8 mouse cellular contexts compared by ENCODE assay signal in genomic region chr2:6267066-6267465, GRCm38 (mm10). TPM values are rescaled to one million over a fixed set of nuclear protein-coding genes. Genes with fewer than 3 reads are reported as not detected.
DNase-seq lines count a peak whose midpoint lies in the region; ATAC-seq and TF ChIP-seq lines count a peak whose summit lies in the region.
"Had no signal": no experiment of that assay in that cellular context is flagged by ENCODE, and none has a peak within 500 bp of the region (broad histone marks: within the 10 kb centered on the region; RNA-seq: fewer than 3 reads in every experiment).

No protein-coding gene starts in this region.

- ATAC-seq in heart, embryonic 15.5 days (replicated peaks; ENCODE audit: insufficient number of reproducible peaks, insufficient read depth, low FRiP score, low read depth): no peak
- ATAC-seq in common myeloid progenitor, adult 5-6 weeks (replicated peaks; ENCODE audit: low read depth, poor library complexity, severe bottlenecking): peak; percentile 9; the same call in 1 of the 2 replicates
- no peak for ATAC-seq in midbrain, embryonic 13.5 days
- ATAC-seq in granulocyte monocyte progenitor cell, adult 5-6 weeks (replicated peaks; ENCODE audit: poor library complexity, severe bottlenecking): no peak

- H3K9ac ChIP-seq in heart, embryonic 15.5 days: no peak overlapping the region
- H3K9ac ChIP-seq in MEL (ENCODE audit: control insufficient read depth, low read depth, low read length, poor library complexity, severe bottlenecking): peak overlapping the region; percentile 54
- H3K9ac ChIP-seq in midbrain, embryonic 13.5 days (replicated peaks): peak overlapping the region; percentile 28; the same call in 1 of the 2 replicates

- DNase-seq in heart, adult 18-20 months: no peak
- DNase-seq in MEL (ENCODE audit: low read depth, low spot score): no peak
- no peak for DNase-seq in gastrocnemius, postnatal 14 days

- no peak for TF ChIP-seq RAD21 in MEL (IDR thresholded peaks at IDR 0.05; ENCODE audit: low read depth, low read length)

- no peak for TF ChIP-seq CTCF in MEL (IDR thresholded peaks at IDR 0.05 in 2 of 3, conservative IDR thresholded peaks at IDR 0.05 in 1 of 3; ENCODE audit: control insufficient read depth in 1 of 3, insufficient read depth in 1 of 3, low read depth in 2 of 3, low read length in 3 of 3, poor library complexity in 1 of 3, severe bottlenecking in 1 of 3)

- peak; percentile 42 to 50; a peak in 1 of 4 replicates for TF ChIP-seq EP300 in MEL (IDR thresholded peaks at IDR 0.05; ENCODE audit: low read depth in 1 of 2, low read length in 2 of 2)

- no peaks in the 10 kb centered on the region for H3K9me3 ChIP-seq in heart, embryonic 15.5 days (replicated peaks)
- no peaks in the 10 kb centered on the region for H3K9me3 ChIP-seq in MEL (replicated peaks; ENCODE audit: insufficient read depth, low read length)
- H3K9me3 ChIP-seq in midbrain, embryonic 13.5 days: peaks cover 6% of the 10 kb centered on the region; the same call in 1 of the 2 replicates

- WGBS in heart, embryonic 15.5 days: 58% methylated on average over 6 of the region's 6 CpGs
- WGBS in midbrain, embryonic 13.5 days: 39% methylated on average over 6 of the region's 6 CpGs

- intact Hi-C loops in gastrocnemius, postnatal 14 days (cut with DNase I; ENCODE audit: low total_unique reads): no loop called here

- TF ChIP-seq POLR2A in MEL (IDR thresholded peaks at IDR 0.05; ENCODE audit: control insufficient read depth in 1 of 2, insufficient read depth in 1 of 2, low read depth in 1 of 2, low read length in 2 of 2, poor library complexity in 1 of 2): no peak

- peak overlapping the region; percentile 41 for H3K4me2 ChIP-seq in heart, embryonic 15.5 days
- H3K4me2 ChIP-seq in midbrain, embryonic 13.5 days (replicated peaks): peak overlapping the region; percentile 15
- H3K4me2 ChIP-seq: liver, embryonic 11.5 days had no signal

- no peaks in the 10 kb centered on the region for H3K79me2 ChIP-seq in MEL (ENCODE audit: control insufficient read depth, insufficient read depth, low read length, poor library complexity)

- H3K4me3 ChIP-seq in heart, embryonic 15.5 days: no peak overlapping the region
- H3K4me3 ChIP-seq in MEL (ENCODE audit: control insufficient read depth in 1 of 2, insufficient read depth in 1 of 2, low read depth in 2 of 2, low read length in 2 of 2): peak overlapping the region; percentile 27 to 36
- no peak overlapping the region for H3K4me3 ChIP-seq in midbrain, embryonic 13.5 days (replicated peaks)

- H3K36me3 ChIP-seq in heart, embryonic 15.5 days: no peaks in the 10 kb centered on the region
- H3K36me3 ChIP-seq in MEL (ENCODE audit: control insufficient read depth in 1 of 2, insufficient read depth in 2 of 2, low read length in 2 of 2): peaks cover 0 to 41% of the 10 kb centered on the region in 2 experiments; a peak in 2 of 4 replicates
- no peaks in the 10 kb centered on the region for H3K36me3 ChIP-seq in midbrain, embryonic 13.5 days

- no peaks in the 10 kb centered on the region for H3K27me3 ChIP-seq in heart, embryonic 15.5 days
- no peaks in the 10 kb centered on the region for H3K27me3 ChIP-seq in MEL (ENCODE audit: control insufficient read depth in 1 of 2, insufficient read depth in 2 of 2, low read length in 2 of 2)
- H3K27me3 ChIP-seq in midbrain, embryonic 13.5 days: peaks cover 13% of the 10 kb centered on the region; the same call in 1 of the 2 replicates

- H3K27ac ChIP-seq in heart, embryonic 15.5 days: peak overlapping the region; percentile 61
- H3K27ac ChIP-seq in MEL (ENCODE audit: control insufficient read depth, low read depth, low read length): peak overlapping the region; percentile 93
- H3K27ac ChIP-seq in midbrain, embryonic 13.5 days: peak overlapping the region; percentile 64

- H3K4me1 ChIP-seq in heart, embryonic 15.5 days (replicated peaks): peaks cover 23% of the 10 kb centered on the region
- H3K4me1 ChIP-seq in MEL (ENCODE audit: control insufficient read depth in 1 of 2, insufficient read depth in 2 of 2, low read length in 2 of 2): peaks cover 14 to 47% of the 10 kb centered on the region in 2 experiments
- peaks cover 16% of the 10 kb centered on the region for H3K4me1 ChIP-seq in midbrain, embryonic 13.5 days (replicated peaks)

TF ChIP-seq in MEL, 35 proteins besides CTCF, POLR2A, EP300 and RAD21:
- TF ChIP-seq GATA1 (IDR thresholded peaks at IDR 0.05; ENCODE audit: low read depth, low read length) (peak; percentile 76), ELF1 (IDR thresholded peaks at IDR 0.05; ENCODE audit: low read depth, low read length) (no peak), KAT2A (conservative IDR thresholded peaks at IDR 0.05; ENCODE audit: low read depth, low read length) (no peak), CHD2 (IDR thresholded peaks at IDR 0.05; ENCODE audit: low read length) (no peak), JUND (IDR thresholded peaks at IDR 0.05; ENCODE audit: low read depth, low read length) (no peak), MAFK (IDR thresholded peaks at IDR 0.05; ENCODE audit: borderline replicate concordance, low read depth, low read length) (no peak), MXI1 (IDR thresholded peaks at IDR 0.05; ENCODE audit: low read depth, low read length) (no peak), MYB (IDR thresholded peaks at IDR 0.05; ENCODE audit: low read depth, low read length) (no peak), RCOR1 (IDR thresholded peaks at IDR 0.05; ENCODE audit: low read depth, low read length) (peak; percentile 85), TAL1 (IDR thresholded peaks at IDR 0.05; ENCODE audit: low read length) (peak; percentile 60), ZKSCAN1 (IDR thresholded peaks at IDR 0.05; ENCODE audit: low read depth, low read length) (no peak), TCF12 (IDR thresholded peaks at IDR 0.05; ENCODE audit: low read depth, low read length) (0 out of 2 replicates have a peak, but pooled peaks have one; percentile 64), ZMIZ1 (IDR thresholded peaks at IDR 0.05; ENCODE audit: low read depth, low read length) (no peak)

RNA-seq across cellular contexts. Expression of gene Echdc3, which starts 54.2 kb away (rescaled TPM):
- 9.2 TPM in 2 replicates for polyA plus RNA-seq in heart, embryonic 15.5 days (2015; fragmentation: Nextera tagmentation; extraction: Ambion mirVana)
- 10 to 100 TPM; 30.8 to 32.2 TPM for total RNA-seq in heart, adult 18-20 months (2021)
- not detected in 2 replicates for total RNA-seq in MEL (2012; rRNA removed)
- polyA plus RNA-seq in MEL (2012; ENCODE audit: insufficient read depth in 1 of 2, insufficient read length in 2 of 2, low read depth in 1 of 2, low replicate concordance in 2 of 2, missing spikeins in 1 of 2): not detected
- total RNA-seq in common myeloid progenitor, adult 5-6 weeks (2017): 0.78 TPM in 1 of 2 replicates, not detected in the other
- 1.9 and 2.3 TPM in 2 replicates for polyA plus RNA-seq in midbrain, embryonic 13.5 days (2015; fragmentation: Nextera tagmentation; extraction: Ambion mirVana)
- total RNA-seq in granulocyte monocyte progenitor cell, adult 5-6 weeks (2014; fragmentation: Nextera tagmentation): 2.4 and 4.1 TPM in 2 replicates
- 0.82 and 1.3 TPM in 2 replicates for total RNA-seq in granulocyte monocyte progenitor cell, adult 5-6 weeks (2017)
- 1 to 10 TPM; 7.9 to 8.7 TPM for total RNA-seq in gastrocnemius, postnatal 14 days (2021)

RNA-seq across cellular contexts. Expression of gene Usp6nl, which starts 55.4 kb away (rescaled TPM):
- 4.6 and 6.6 TPM in 2 replicates for polyA plus RNA-seq in heart, embryonic 15.5 days (2015; fragmentation: Nextera tagmentation; extraction: Ambion mirVana)
- 1 to 10 TPM; 6.2 to 6.6 TPM for total RNA-seq in heart, adult 18-20 months (2021)
- total RNA-seq in MEL (2012; rRNA removed): 8.9 and 11.2 TPM in 2 replicates
- polyA plus RNA-seq in MEL (2012; ENCODE audit: insufficient read depth in 1 of 2, insufficient read length in 2 of 2, low read depth in 1 of 2, low replicate concordance in 2 of 2, missing spikeins in 1 of 2): 10 to 100 TPM; 24.8 to 67.1 TPM
- total RNA-seq in common myeloid progenitor, adult 5-6 weeks (2017): 14.2 and 24.0 TPM in 2 replicates
- 8.5 and 8.6 TPM in 2 replicates for polyA plus RNA-seq in midbrain, embryonic 13.5 days (2015; fragmentation: Nextera tagmentation; extraction: Ambion mirVana)
- total RNA-seq in granulocyte monocyte progenitor cell, adult 5-6 weeks (2014; fragmentation: Nextera tagmentation): 8.3 and 15.5 TPM in 2 replicates
- 9.7 and 10.4 TPM in 2 replicates for total RNA-seq in granulocyte monocyte progenitor cell, adult 5-6 weeks (2017)
- 1 to 10 TPM; 5.7 to 7.6 TPM for total RNA-seq in gastrocnemius, postnatal 14 days (2021)

Comparison
In these comparisons a context has a peak if more than half of its experiments do, and no peak if none do; other contexts are left out.
1. H3K4me3 ChIP-seq: peak in MEL (2 of 2); none in heart, embryonic 15.5 days (single experiment) and midbrain, embryonic 13.5 days (single experiment).
2. Peak in every context shown above with its lines, with median percentiles within 50 percentile points of each other: H3K27ac ChIP-seq.